Mouse (Mus musculus): ENCODE data around the gene Nppb.

GRCm38 (mm10) chr4:148009641-148010040 lies 24.1 kb downstream of the Nppb start:
- TF ChIP-seq CTCF (IDR thresholded peaks at IDR 0.05 in 2 of 3, conservative IDR thresholded peaks at IDR 0.05 in 1 of 3; ENCODE audit: control insufficient read depth in 1 of 3, insufficient read depth in 1 of 3, low read depth in 2 of 3, low read length in 3 of 3, poor library complexity in 1 of 3, severe bottlenecking in 1 of 3) (no peak), USF2 (IDR thresholded peaks at IDR 0.05; ENCODE audit: borderline replicate concordance in 1 of 2, insufficient read depth in 1 of 2, low read depth in 1 of 2, low read length in 2 of 2) (no peak), EP300 (IDR thresholded peaks at IDR 0.05; ENCODE audit: low read depth in 1 of 2, low read length in 2 of 2) (no peak), POLR2A (IDR thresholded peaks at IDR 0.05; ENCODE audit: control insufficient read depth in 1 of 2, insufficient read depth in 1 of 2, low read depth in 1 of 2, low read length in 2 of 2, poor library complexity in 1 of 2) (no peak), ETS1 (IDR thresholded peaks at IDR 0.05; ENCODE audit: low read depth, low read length) (no peak), USF1 (IDR thresholded peaks at IDR 0.05; ENCODE audit: low read depth, low read length) (no peak), HCFC1 (IDR thresholded peaks at IDR 0.05; ENCODE audit: low read depth, low read length) (no peak), GATA1 (IDR thresholded peaks at IDR 0.05; ENCODE audit: low read depth, low read length) (no peak), ZKSCAN1 (IDR thresholded peaks at IDR 0.05; ENCODE audit: low read depth, low read length) (no peak), BHLHE40 (IDR thresholded peaks at IDR 0.05; ENCODE audit: borderline replicate concordance, low read depth, low read length) (no peak), ZMIZ1 (IDR thresholded peaks at IDR 0.05; ENCODE audit: low read depth, low read length) (no peak), ELF1 (IDR thresholded peaks at IDR 0.05; ENCODE audit: low read depth, low read length) (no peak), CHD1 (IDR thresholded peaks at IDR 0.05; ENCODE audit: low read depth, low read length) (no peak)
